Mouse (Mus musculus): ENCODE results near the gene Ddx28.

- TF ChIP-seq CTCF (conservative IDR thresholded peaks at IDR 0.05; ENCODE audit: insufficient read depth, insufficient read length, low read depth, low read length) (no peak), POLR2A (IDR thresholded peaks at IDR 0.05; ENCODE audit: low read depth, low read length) (no peak)
Observed at GRCm38 (mm10) chr8:106054190-106054811, 42.6 kb upstream of the Ddx28 start.
